Mouse (Mus musculus): ENCODE results near the gene Gm49486.

Gene Gm49486

GRCm38 (mm10) chr15:79270317-79271123, 41.3 kb downstream of the Gm49486 start:
- no peak for DNase-seq (ENCODE audit: low spot score)

GRCm38 (mm10) chr15:79271124-79271746, 42.0 kb downstream of the Gm49486 start:
- no peak for DNase-seq (ENCODE audit: low spot score)

GRCm38 (mm10) chr15:79273020-79273419, 43.8 kb downstream of the Gm49486 start:
- DNase-seq (ENCODE audit: low spot score) = no peak

GRCm38 (mm10) chr15:79277728-79278127, 48.5 kb downstream of the Gm49486 start:
- DNase-seq (ENCODE audit: low spot score) = no peak

- no peak for DNase-seq (ENCODE audit: low spot score)
Observed at GRCm38 (mm10) chr15:79280209-79280608, 51.0 kb downstream of the Gm49486 start.

- DNase-seq (ENCODE audit: low spot score) = no peak
Observed at GRCm38 (mm10) chr15:79280850-79281249, 51.7 kb downstream of the Gm49486 start.

GRCm38 (mm10) chr15:79281389-79281788, 52.2 kb downstream of the Gm49486 start:
- no peak for DNase-seq (ENCODE audit: low spot score)

- no peak for DNase-seq (ENCODE audit: low spot score)
Observed at GRCm38 (mm10) chr15:79282434-79282833, 53.2 kb downstream of the Gm49486 start.

GRCm38 (mm10) chr15:79283371-79283770, 54.2 kb downstream of the Gm49486 start:
- DNase-seq (ENCODE audit: low spot score) = no peak

- DNase-seq (ENCODE audit: low spot score) = no peak
Observed at GRCm38 (mm10) chr15:79285399-79285798, 56.2 kb downstream of the Gm49486 start, which contains the start of gene Baiap2l2. Gene Baiap2l2, minus strand, starts transcription at chr15:79285537.

GRCm38 (mm10) chr15:79286141-79286540, 57.0 kb downstream of the Gm49486 start:
- DNase-seq (ENCODE audit: low spot score) = no peak

- DNase-seq (ENCODE audit: low spot score) = no peak
Observed at GRCm38 (mm10) chr15:79287091-79287490, 57.9 kb downstream of the Gm49486 start.

GRCm38 (mm10) chr15:79288387-79288786, 59.2 kb downstream of the Gm49486 start:
- no peak for DNase-seq (ENCODE audit: low spot score)

- no peak for DNase-seq (ENCODE audit: low spot score)
Observed at GRCm38 (mm10) chr15:79289441-79289840, 60.2 kb downstream of the Gm49486 start.

GRCm38 (mm10) chr15:79290340-79290739, 61.1 kb downstream of the Gm49486 start:
- no peak for DNase-seq (ENCODE audit: low spot score)

- no peak for DNase-seq (ENCODE audit: low spot score)
Observed at GRCm38 (mm10) chr15:79292779-79293178, 63.6 kb downstream of the Gm49486 start.

GRCm38 (mm10) chr15:79298553-79298952, 69.4 kb downstream of the Gm49486 start:
- DNase-seq (ENCODE audit: low spot score) = no peak

- DNase-seq (ENCODE audit: low spot score) = no peak
Observed at GRCm38 (mm10) chr15:79299563-79300155, 70.5 kb downstream of the Gm49486 start.

GRCm38 (mm10) chr15:79303725-79304124, 74.5 kb downstream of the Gm49486 start:
- no peak for DNase-seq (ENCODE audit: low spot score)

GRCm38 (mm10) chr15:79304832-79305231, 75.6 kb downstream of the Gm49486 start:
- DNase-seq (ENCODE audit: low spot score) = no peak

- no peak for DNase-seq (ENCODE audit: low spot score)
Observed at GRCm38 (mm10) chr15:79306043-79306637, 76.9 kb downstream of the Gm49486 start.
